Mouse (Mus musculus): ENCODE data around the gene P2ry6.

DNA sequence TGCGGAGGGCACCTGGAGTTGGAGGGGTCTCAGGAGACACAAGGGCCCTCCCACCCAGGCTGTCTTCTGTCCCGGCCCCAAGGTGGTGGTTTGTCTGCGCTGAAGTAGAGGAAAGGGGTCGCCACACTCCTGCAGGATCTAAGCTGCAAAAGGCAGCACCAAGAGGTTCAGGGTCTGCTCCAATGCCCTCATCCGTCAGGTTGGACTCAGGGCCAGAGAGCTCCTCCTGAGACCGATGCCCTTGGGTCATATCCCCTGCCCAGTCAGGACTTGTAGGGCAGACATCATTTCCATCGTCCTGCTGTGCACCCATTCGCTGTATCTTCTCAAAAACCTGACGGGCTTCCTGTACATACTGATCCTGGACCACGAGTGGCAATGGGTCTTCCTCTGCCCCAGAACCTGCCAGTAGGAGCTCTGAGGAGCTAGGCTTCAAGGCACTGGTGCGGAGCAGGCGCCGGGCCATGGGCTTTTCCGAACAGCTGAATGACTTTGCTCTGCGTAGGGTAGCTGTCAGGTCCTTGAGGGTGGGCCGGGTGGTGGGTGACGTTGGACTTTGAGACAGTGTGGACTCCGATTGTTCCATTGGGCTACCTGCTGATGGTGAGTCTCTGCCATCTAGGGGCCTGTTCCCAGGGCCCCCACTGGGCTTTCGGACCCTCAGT is 44.7 kb downstream of the P2ry6 start:
- TF ChIP-seq CTCF (IDR thresholded peaks at IDR 0.05; ENCODE audit: low read depth, low read length) (no peak), POLR2A (IDR thresholded peaks at IDR 0.05; ENCODE audit: insufficient read depth, low read length) (no peak), EP300 (IDR thresholded peaks at IDR 0.05; ENCODE audit: insufficient read depth, low read depth, low read length) (no peak)
